Mouse (Mus musculus): ENCODE measurements around the gene Inf2.

The Inf2 gene

GRCm38 (mm10) chr12:112563011-112563410, 25.6 kb upstream of the Inf2 start:
- no peak for DNase-seq (ENCODE audit: extremely low read depth, low read depth)

DNA sequence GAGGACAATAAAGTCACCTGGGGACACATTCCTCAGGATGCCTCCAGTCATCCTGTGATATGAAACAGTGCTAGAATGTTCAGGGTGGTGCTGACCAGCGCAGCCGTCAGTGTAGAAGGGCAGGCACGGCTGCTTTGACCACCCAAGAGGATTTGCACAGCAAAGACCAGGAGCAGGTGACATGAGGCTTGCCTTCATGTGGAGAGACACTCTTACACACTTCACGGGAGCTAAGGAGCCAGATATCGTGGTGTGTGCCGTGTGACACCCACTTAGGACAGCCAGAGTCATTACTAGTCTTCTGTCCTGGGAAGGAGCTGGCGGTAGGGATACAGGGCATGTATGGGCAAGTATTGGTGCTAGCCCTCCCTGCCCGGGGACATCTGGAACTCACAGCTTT, 18.4 kb upstream of the Inf2 start:
- DNase-seq (ENCODE audit: extremely low read depth, low read depth): no peak

- no peak for DNase-seq (ENCODE audit: extremely low read depth, low read depth)
These were observed 17.5 kb upstream of the Inf2 start for GRCm38 (mm10) chr12:112571064-112571463.

DNA sequence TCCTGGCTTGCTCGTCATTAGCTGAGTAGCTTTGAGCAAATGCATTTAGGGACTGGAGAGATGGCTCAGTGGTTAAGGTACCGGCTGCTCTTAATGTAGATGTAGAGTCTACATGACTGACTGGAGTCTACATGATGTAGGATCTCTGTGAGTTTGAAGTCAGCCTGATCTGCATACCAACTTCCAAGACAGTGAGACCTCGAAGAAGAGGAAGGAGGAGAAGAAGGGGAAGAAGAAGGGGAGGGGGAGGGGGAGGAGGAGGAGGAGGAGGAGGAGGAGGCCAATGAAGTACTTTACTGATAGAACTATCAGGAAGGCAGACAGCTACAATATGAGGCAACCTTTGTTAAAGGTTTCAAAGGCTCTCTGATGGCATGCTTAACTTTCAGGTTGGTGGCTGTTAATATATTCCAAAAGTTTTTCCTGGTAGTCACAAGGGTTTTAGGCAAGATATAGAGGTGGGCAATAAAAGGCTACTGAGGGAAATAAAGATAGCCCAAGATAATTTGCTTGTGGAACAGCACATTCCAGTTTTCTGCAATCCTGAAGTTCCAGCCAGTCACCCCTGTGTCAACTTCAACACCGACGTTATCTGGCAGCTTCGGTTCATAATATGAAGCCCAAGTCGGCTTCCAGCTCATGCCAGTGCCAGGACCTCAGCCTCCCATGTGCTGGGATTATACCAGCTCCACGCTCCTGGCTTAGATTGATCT, 13.2 kb upstream of the Inf2 start:
- no peak for DNase-seq (ENCODE audit: extremely low read depth, low read depth)

GRCm38 (mm10) chr12:112576341-112576740, 12.2 kb upstream of the Inf2 start:
- DNase-seq (ENCODE audit: extremely low read depth, low read depth): no peak

- DNase-seq (ENCODE audit: extremely low read depth, low read depth): no peak
These were observed 11.8 kb upstream of the Inf2 start for GRCm38 (mm10) chr12:112576749-112577148.

- no peak for DNase-seq (ENCODE audit: extremely low read depth, low read depth)
These were observed 10.1 kb upstream of the Inf2 start for GRCm38 (mm10) chr12:112578296-112579090.

- no peak for DNase-seq (ENCODE audit: extremely low read depth, low read depth)
These were observed 9.2 kb upstream of the Inf2 start for GRCm38 (mm10) chr12:112579430-112579829.

DNA sequence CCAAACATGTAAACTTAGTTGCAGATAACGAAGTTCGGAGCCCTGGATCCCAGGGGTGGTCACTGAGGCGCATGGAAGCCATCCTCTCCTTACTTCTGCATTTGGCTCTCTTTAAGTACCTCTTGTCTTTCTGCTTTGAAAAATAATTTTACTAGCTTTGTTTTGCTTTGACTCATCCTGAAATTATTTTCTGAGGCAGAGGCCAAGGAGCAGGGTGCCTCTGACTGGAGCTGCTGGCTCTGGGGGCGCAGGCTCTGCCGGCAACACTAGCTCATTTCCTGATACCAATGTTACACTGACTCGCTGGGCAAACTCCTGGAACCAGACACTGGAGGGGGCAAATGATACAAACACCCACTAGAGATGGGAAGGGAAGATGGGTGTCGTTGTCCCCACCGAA, 8.7 kb upstream of the Inf2 start:
- DNase-seq (ENCODE audit: extremely low read depth, low read depth): no peak

GRCm38 (mm10) chr12:112581113-112581512, 7.5 kb upstream of the Inf2 start:
- DNase-seq (ENCODE audit: extremely low read depth, low read depth): no peak

DNA sequence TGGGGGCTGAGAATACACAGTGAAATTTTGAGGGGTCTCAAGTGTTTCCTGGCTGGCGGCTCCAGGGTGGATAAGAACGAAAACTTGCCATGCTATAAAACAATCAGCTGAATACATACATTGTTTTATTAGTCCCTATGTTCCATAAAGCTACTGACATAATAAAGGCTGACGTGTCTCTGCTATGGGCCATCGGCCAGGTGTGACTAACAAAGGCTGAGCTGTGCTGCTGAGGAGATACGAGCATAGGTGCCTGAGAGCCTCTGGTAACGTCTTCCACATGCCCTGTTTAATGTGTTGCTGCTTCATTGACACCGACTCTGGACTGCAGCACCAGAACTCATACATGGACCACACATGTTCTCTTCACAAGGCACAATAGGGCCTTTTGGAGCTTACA, 3.6 kb upstream of the Inf2 start:
- no peak for DNase-seq (ENCODE audit: extremely low read depth, low read depth)

- DNase-seq (ENCODE audit: extremely low read depth, low read depth): no peak
These were observed 2.6 kb upstream of the Inf2 start for GRCm38 (mm10) chr12:112585924-112586538.

DNA sequence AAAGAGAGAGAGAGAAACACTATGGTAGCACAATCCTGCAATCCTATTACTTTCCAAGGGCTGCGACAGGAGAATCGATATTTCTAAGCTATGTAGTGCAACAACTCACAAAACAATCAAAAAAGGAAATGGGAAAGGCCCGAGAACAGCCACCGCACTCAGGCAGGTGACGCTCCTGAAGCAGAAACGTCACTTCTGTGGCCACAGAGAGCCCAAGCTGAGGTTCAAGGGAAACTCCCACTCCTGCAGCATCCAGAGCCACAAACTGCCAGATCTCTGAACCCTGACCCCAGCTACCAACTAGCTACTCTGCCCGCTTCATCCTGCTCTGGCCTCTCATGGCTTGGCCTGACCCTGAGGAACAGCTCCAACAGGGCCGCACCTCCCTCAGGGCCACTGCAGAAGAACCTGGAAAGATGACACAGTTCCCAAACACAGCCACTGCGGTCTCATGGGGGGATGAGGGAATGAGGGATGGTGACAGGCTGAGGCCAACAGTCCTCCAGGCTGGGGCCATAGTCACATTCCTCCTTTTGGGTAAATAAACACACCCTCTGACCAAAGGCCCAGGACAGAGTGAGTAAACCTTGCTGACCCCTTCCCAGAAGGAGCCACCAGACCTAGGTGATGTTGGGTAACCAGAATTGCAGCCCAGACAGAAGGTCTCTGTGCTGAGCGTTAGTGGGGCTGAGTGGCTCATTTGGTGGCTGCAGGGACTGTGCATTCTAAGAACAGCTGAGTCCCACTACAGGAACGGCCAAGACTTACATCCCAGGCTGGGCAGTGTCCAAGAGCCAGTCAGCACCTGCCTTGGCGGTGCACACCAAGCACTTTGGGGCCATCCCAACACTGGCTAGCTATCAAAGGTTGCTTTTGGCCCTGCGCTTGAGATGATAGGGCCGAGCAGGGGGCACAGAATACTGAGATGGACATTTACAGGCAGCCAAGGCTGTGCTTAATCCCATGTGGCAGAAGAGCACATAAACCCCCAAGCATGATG, 1.2 kb upstream of the Inf2 start:
- DNase-seq (ENCODE audit: extremely low read depth, low read depth): no peak

GRCm38 (mm10) chr12:112589491-112590191, 1.1 kb downstream of the Inf2 start:
- DNase-seq (ENCODE audit: extremely low read depth, low read depth): no peak

DNA sequence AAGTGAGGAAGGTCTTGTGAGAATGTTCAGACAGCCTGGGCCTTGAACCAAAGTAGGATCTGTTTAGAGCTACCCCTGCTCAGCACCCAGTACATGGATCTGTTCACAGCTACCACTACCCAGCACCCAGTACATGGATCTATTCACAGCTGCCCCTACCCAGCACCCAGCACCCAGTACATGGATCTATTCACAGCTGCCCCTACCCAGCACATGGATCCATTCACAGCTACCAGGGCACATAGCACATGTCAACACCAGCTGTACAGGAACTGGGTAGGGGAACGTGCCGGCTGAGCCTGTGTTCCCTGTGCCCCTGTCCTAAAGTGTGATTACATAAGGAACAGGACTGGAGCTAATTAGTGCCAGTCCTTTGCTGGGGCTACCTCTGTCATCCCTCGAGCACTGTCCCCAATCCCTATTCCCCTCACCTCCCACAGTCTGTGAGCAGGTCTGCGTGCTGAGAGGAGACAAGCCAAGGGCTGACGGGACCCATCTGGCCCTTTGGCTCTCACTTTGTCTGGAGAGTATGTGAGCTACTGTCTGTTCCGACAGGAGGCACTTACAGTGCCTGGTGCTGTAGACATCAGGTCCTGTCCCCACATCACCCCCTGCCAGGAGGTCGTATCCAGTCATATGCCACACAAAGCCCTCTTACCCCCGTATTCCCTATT, 2.1 kb downstream of the Inf2 start:
- no peak for DNase-seq (ENCODE audit: extremely low read depth, low read depth)

- DNase-seq (ENCODE audit: extremely low read depth, low read depth): no peak
These were observed 2.7 kb downstream of the Inf2 start for GRCm38 (mm10) chr12:112591240-112591639.

GRCm38 (mm10) chr12:112591730-112592129, 3.1 kb downstream of the Inf2 start:
- DNase-seq (ENCODE audit: extremely low read depth, low read depth): no peak

- no peak for DNase-seq (ENCODE audit: extremely low read depth, low read depth)
These were observed 4.6 kb downstream of the Inf2 start for GRCm38 (mm10) chr12:112592985-112593734.

All from MEL-GATA-1-ER (cell line).